Mouse (Mus musculus) mouse trophoblast stem cell (cell line): ENCODE results near the gene Alad.
"Not testable (repeated sequence)": the region's sequence is repeated elsewhere in the genome, so short reads cannot be mapped to it uniquely, and the experiment has no call there.

Experiments
- in situ Hi-C, 2 experiments: fragments of 300-500 bp; cut with MseI, MboI; formaldehyde crosslinking; loops; 2 replicates in 1 of 2; 3 replicates in 1 of 2; pipeline ENCODE4 v1.15.1; 2025

Alad gene

GRCm38 (mm10) chr4:62486162-62486696, 33.5 kb downstream of the Alad start:
- in situ Hi-C loops, result no loop called here

- in situ Hi-C loops, result no loop called here
Measured at GRCm38 (mm10) chr4:62485450-62486161, 34.1 kb downstream of the Alad start.

- in situ Hi-C loops, result no loop called here
Measured at GRCm38 (mm10) chr4:62484928-62485327, 34.8 kb downstream of the Alad start.

- in situ Hi-C loops, result no loop called here
Measured at GRCm38 (mm10) chr4:62480709-62481605, 38.8 kb downstream of the Alad start.

GRCm38 (mm10) chr4:62479937-62480708, 39.6 kb downstream of the Alad start, which contains the start of gene Bspry:
Gene Bspry (plus strand): TSS chr4:62480053.
- in situ Hi-C loops, result no loop called here

GRCm38 (mm10) chr4:62479593-62479936, 40.2 kb downstream of the Alad start:
- in situ Hi-C loops, result not testable (repeated sequence)

- in situ Hi-C loops, result no loop called here
Measured at GRCm38 (mm10) chr4:62477542-62478244, 42.0 kb downstream of the Alad start.

- in situ Hi-C loops, result no loop called here
Measured at GRCm38 (mm10) chr4:62475793-62476192, 43.9 kb downstream of the Alad start.

GRCm38 (mm10) chr4:62475131-62475530, 44.6 kb downstream of the Alad start:
- in situ Hi-C loops, result no loop called here

GRCm38 (mm10) chr4:62472071-62472470, 47.6 kb downstream of the Alad start:
- in situ Hi-C loops, result no loop called here

GRCm38 (mm10) chr4:62470598-62471051, 49.1 kb downstream of the Alad start, which contains the start of gene Wdr31:
Gene Wdr31 (minus strand): TSS chr4:62470896.
- in situ Hi-C loops, result no loop called here

- in situ Hi-C loops, result no loop called here
Measured at GRCm38 (mm10) chr4:62468158-62468557, 51.6 kb downstream of the Alad start.

GRCm38 (mm10) chr4:62463124-62463523, 56.6 kb downstream of the Alad start:
- in situ Hi-C loops, result no loop called here

GRCm38 (mm10) chr4:62460348-62460747, 59.4 kb downstream of the Alad start:
- in situ Hi-C loops, result no loop called here
